Mouse (Mus musculus): ENCODE measurements around the gene Dvl1. TPM values are rescaled to one million over a fixed set of nuclear protein-coding genes. Genes with fewer than 3 reads are reported as not detected.

The Dvl1 gene
- polyA plus RNA-seq (2011; ENCODE audit: insufficient read depth, insufficient read length, low replicate concordance, missing spikeins), result 21.0 and 50.2 TPM in 2 replicates

DNA sequence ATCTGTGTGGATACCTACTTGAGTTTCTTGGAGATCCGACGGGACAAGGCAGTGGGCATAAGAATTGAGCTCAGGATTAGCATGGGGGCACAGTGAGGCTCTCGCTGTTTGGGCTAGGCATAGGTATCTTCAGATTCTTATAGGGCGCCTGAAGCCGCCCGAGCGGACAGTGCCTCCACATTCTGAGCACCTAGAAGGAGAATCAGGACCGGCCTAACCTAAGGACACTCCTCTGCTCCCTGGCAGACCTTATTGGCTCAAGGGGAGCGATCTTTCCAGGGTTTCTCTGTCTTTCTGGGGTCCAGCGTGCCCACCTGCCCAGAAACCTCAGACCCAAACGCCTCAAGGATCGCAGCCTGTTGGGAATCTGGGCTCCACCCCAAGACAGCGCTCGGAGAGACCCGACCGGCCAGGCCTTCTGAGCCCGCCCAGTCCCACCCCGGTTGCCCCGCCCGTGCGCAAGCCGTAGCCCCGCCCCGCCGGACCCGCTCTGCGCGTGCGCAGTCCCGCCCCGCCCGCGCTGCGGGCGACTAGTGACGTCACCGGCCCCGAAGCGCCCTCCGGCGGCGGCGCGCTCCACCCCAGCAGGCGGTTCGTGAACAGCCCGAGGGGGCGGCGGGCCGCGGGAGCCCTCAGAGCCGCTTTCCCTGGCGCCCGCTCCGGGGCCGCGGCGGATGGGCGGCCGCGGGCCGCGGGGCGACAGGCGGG is at the start of gene Dvl1:
Gene Dvl1 (plus strand): TSS at position 532 of the 708 bp plus-strand sequence.
- peaks cover 3% of the 10 kb centered on the region for H3K4me1 ChIP-seq (ENCODE audit: control insufficient read depth, insufficient read depth, low read length)
- H3K27ac ChIP-seq (ENCODE audit: control insufficient read depth, insufficient read depth, low read depth, low read length, poor library complexity), result peak within 1 kb of the TSS; percentile 69
- peak within 1 kb of the TSS; percentile 98 for H3K4me3 ChIP-seq (replicated peaks; ENCODE audit: control insufficient read depth, low read depth, low read length)
- 4% methylated on average over 62 of the region's 65 CpGs for WGBS
- TF ChIP-seq POLR2A (IDR thresholded peaks at IDR 0.05; ENCODE audit: borderline replicate concordance, control insufficient read depth, low read depth, low read length) (peak; percentile 30; the same call in 1 of the 2 replicates), CTCF (IDR thresholded peaks at IDR 0.05; ENCODE audit: control insufficient read depth, insufficient read depth, low read length) (peak; percentile 38; the same call in 1 of the 2 replicates)

- TF ChIP-seq CTCF (IDR thresholded peaks at IDR 0.05; ENCODE audit: control insufficient read depth, insufficient read depth, low read length) (no peak), POLR2A (IDR thresholded peaks at IDR 0.05; ENCODE audit: borderline replicate concordance, control insufficient read depth, low read depth, low read length) (no peak)
- WGBS, result 88% methylated on average over 1 of the region's 1 CpGs
- Histone ChIP-seq H3K27ac (ENCODE audit: control insufficient read depth, insufficient read depth, low read depth, low read length, poor library complexity) (no peak overlapping the region), H3K4me3 (replicated peaks; ENCODE audit: control insufficient read depth, low read depth, low read length) (no peak overlapping the region), H3K4me1 (ENCODE audit: control insufficient read depth, insufficient read depth, low read length) (peaks cover 3% of the 10 kb centered on the region; the same call in 1 of the 2 replicates)
Measured at GRCm38 (mm10) chr4:155802075-155802474, 45.1 kb upstream of the Dvl1 start.

GRCm38 (mm10) chr4:155802741-155803339 is 44.4 kb upstream of the Dvl1 start, which contains the start of gene Mrpl20:
Gene Mrpl20 (plus strand): TSS chr4:155802878.
- H3K27ac ChIP-seq (ENCODE audit: control insufficient read depth, insufficient read depth, low read depth, low read length, poor library complexity), result peak within 1 kb of the TSS; percentile 88
- H3K4me1 ChIP-seq (ENCODE audit: control insufficient read depth, insufficient read depth, low read length), result peaks cover 3% of the 10 kb centered on the region; the same call in 1 of the 2 replicates
- 9% methylated on average over 12 of the region's 12 CpGs for WGBS
- H3K4me3 ChIP-seq (replicated peaks; ENCODE audit: control insufficient read depth, low read depth, low read length), result peak within 1 kb of the TSS; percentile 97
- TF ChIP-seq POLR2A (IDR thresholded peaks at IDR 0.05; ENCODE audit: borderline replicate concordance, control insufficient read depth, low read depth, low read length) (no peak), CTCF (IDR thresholded peaks at IDR 0.05; ENCODE audit: control insufficient read depth, insufficient read depth, low read length) (no peak)

DNA sequence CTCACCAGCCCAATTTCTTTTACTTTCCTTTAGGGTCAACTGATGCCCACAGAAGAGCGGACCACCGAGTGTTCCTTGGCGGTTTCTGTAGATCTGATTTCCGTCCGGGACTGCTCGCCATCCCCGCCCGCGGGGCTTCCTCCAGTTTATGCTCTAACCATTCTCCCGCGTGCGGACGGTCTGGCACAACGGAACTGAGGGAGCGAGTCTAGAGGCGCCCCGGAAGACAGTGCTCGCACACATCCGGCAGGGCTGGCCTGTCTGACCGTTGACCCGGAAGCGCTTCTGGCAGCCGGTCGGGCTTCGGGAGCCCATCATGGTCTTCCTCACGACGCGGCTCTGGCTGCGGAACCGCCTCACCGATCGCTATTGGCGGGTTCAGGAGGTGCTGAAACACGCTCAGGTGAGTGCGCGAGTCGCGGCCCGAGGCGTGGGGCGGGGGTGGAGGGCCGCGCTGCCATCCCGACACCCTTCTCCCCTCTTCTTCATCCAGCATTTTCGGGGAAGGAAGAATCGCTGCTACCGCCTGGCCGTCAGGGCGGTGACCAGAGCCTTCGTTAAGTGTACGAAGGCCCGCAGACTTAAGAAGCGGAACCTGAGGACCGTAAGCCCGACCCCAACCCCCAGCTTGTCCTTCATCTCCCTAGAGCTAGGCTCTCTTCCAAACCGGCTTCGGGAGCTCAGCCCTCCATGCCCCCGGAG is 43.7 kb upstream of the Dvl1 start:
- under 1% methylated on average over 58 of the region's 58 CpGs for WGBS
- Histone ChIP-seq H3K27ac (ENCODE audit: control insufficient read depth, insufficient read depth, low read depth, low read length, poor library complexity) (peak overlapping the region; percentile 88), H3K4me3 (replicated peaks; ENCODE audit: control insufficient read depth, low read depth, low read length) (peak overlapping the region; percentile 97), H3K4me1 (ENCODE audit: control insufficient read depth, insufficient read depth, low read length) (peaks cover 3% of the 10 kb centered on the region; the same call in 1 of the 2 replicates)
- TF ChIP-seq POLR2A (IDR thresholded peaks at IDR 0.05; ENCODE audit: borderline replicate concordance, control insufficient read depth, low read depth, low read length), result peak; percentile 83; the same call in 1 of the 2 replicates
- TF ChIP-seq CTCF (IDR thresholded peaks at IDR 0.05; ENCODE audit: control insufficient read depth, insufficient read depth, low read length), result no peak

GRCm38 (mm10) chr4:155807841-155808240 is 39.4 kb upstream of the Dvl1 start:
- H3K4me3 ChIP-seq (replicated peaks; ENCODE audit: control insufficient read depth, low read depth, low read length), result no peak overlapping the region
- peaks cover under 1% of the 10 kb centered on the region; the same call in 1 of the 2 replicates for H3K4me1 ChIP-seq (ENCODE audit: control insufficient read depth, insufficient read depth, low read length)
- TF ChIP-seq POLR2A (IDR thresholded peaks at IDR 0.05; ENCODE audit: borderline replicate concordance, control insufficient read depth, low read depth, low read length) (no peak), CTCF (IDR thresholded peaks at IDR 0.05; ENCODE audit: control insufficient read depth, insufficient read depth, low read length) (no peak)
- no peak overlapping the region for H3K27ac ChIP-seq (ENCODE audit: control insufficient read depth, insufficient read depth, low read depth, low read length, poor library complexity)
- 87% methylated on average over 3 of the region's 3 CpGs for WGBS

GRCm38 (mm10) chr4:155811929-155812664 is 35.1 kb upstream of the Dvl1 start, which contains the start of gene Ccnl2:
Gene Ccnl2 (plus strand): TSS chr4:155812489.
- no peak for TF ChIP-seq CTCF (IDR thresholded peaks at IDR 0.05; ENCODE audit: control insufficient read depth, insufficient read depth, low read length)
- TF ChIP-seq POLR2A (IDR thresholded peaks at IDR 0.05; ENCODE audit: borderline replicate concordance, control insufficient read depth, low read depth, low read length), result peak; percentile 74; the same call in 1 of the 2 replicates
- under 1% methylated on average over 60 of the region's 60 CpGs for WGBS
- H3K27ac ChIP-seq (ENCODE audit: control insufficient read depth, insufficient read depth, low read depth, low read length, poor library complexity), result peak within 1 kb of the TSS; percentile 84
- peak within 1 kb of the TSS; percentile 81 for H3K4me3 ChIP-seq (replicated peaks; ENCODE audit: control insufficient read depth, low read depth, low read length)
- peaks cover 2% of the 10 kb centered on the region for H3K4me1 ChIP-seq (ENCODE audit: control insufficient read depth, insufficient read depth, low read length)

DNA sequence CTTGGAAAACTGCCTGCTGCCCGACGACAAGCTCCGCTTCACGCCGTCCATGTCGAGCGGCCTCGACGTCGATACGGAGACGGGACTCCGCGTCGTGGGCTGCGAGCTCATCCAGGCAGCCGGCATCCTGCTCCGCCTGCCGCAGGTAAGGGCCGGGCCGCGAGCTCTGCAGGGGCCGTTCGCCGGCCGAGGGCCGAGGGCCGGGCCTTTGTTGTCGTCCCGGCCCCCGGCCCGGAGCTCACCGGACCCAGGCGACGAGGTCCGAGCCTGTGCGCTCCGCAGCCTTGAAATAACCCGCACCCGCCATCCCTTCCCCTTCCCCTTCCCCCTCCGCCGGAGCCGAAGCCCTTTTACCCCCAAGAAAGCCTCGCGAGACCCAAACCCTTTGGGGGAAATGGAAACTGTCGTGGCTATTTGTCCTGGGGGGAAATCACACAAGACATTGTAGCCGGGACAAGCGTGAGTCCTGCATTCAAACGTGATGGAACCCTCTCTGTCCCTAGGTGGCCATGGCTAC is 34.5 kb upstream of the Dvl1 start:
- Histone ChIP-seq H3K27ac (ENCODE audit: control insufficient read depth, insufficient read depth, low read depth, low read length, poor library complexity) (peak overlapping the region; percentile 84), H3K4me3 (replicated peaks; ENCODE audit: control insufficient read depth, low read depth, low read length) (peak overlapping the region; percentile 73), H3K4me1 (ENCODE audit: control insufficient read depth, insufficient read depth, low read length) (peaks cover 2% of the 10 kb centered on the region)
- TF ChIP-seq CTCF (IDR thresholded peaks at IDR 0.05; ENCODE audit: control insufficient read depth, insufficient read depth, low read length), result no peak
- under 1% methylated on average over 49 of the region's 49 CpGs for WGBS

All from bone marrow, adult 2 months (tissue).